Mouse (Mus musculus) forebrain, embryonic 14.5 days (tissue): ENCODE results near the gene Gm12258. TPM values are rescaled to one million over a fixed set of nuclear protein-coding genes. Genes with fewer than 3 reads are reported as not detected.
A peak's percentile ranks its signal among the peaks of the same experiment; 100 is the strongest.

Source experiments
- ATAC-seq: fragments of 200-750 bp; cut with Nextera tagmentation; 2 replicates; pipeline ENCODE4 v1.8.0; 2017; ENCODE audit warnings: mild to moderate bottlenecking, moderate library complexity
- DNase-seq: peaks from one replicate; pipeline ENCODE4 v3.0.0-alpha.2; 2015; ENCODE audit warnings: low spot score
- H3K27ac ChIP-seq: fragments of 300-500 bp; sonication (generic); 2 replicates; pipeline ENCODE4 v1.5.1; 2014; ENCODE audit warnings: low read depth, mild to moderate bottlenecking, control low read depth, low read length, moderate library complexity
- H3K27me3 ChIP-seq: fragments of 300-500 bp; sonication (generic); replicated peaks from 2 replicates; pipeline ENCODE4 v1.6.1; 2014; ENCODE audit warnings: low read length, control low read depth, mixed read lengths; ENCODE audit not compliant: control insufficient read depth, insufficient read depth
- H3K36me3 ChIP-seq: fragments of 300-500 bp; sonication (generic); 2 replicates; pipeline ENCODE4 v1.6.1; 2014; ENCODE audit warnings: low read length, control low read depth; ENCODE audit not compliant: control insufficient read depth, insufficient read depth
- H3K4me1 ChIP-seq: fragments of 300-500 bp; sonication (generic); 2 replicates; pipeline ENCODE4 v1.6.1; 2014; ENCODE audit warnings: antibody characterized with exemption, low read length, control low read depth; ENCODE audit not compliant: control insufficient read depth, insufficient read depth
- H3K4me2 ChIP-seq: fragments of 300-500 bp; sonication (generic); 2 replicates; pipeline ENCODE4 v1.6.1; 2014; ENCODE audit warnings: mild to moderate bottlenecking, control low read depth, low read length
- H3K4me3 ChIP-seq: fragments of 300-500 bp; sonication (generic); 2 replicates; pipeline ENCODE4 v1.5.1; 2014; ENCODE audit warnings: low read depth, low read length, control low read depth
- H3K9ac ChIP-seq: fragments of 300-500 bp; sonication (generic); 2 replicates; pipeline ENCODE4 v1.6.1; 2014; ENCODE audit warnings: mild to moderate bottlenecking, low read length, control low read depth, moderate library complexity
- H3K9me3 ChIP-seq: fragments of 300-500 bp; sonication (generic); replicated peaks from 2 replicates; pipeline ENCODE4 v1.6.1; 2016; ENCODE audit warnings: low read length, control low read depth, mixed read lengths; ENCODE audit not compliant: control insufficient read depth
- WGBS: fragments of 180-500 bp; shearing (Covaris S2); extraction: QIAGEN DNeasy Blood & Tissue Kit; methylation state at CpG from one replicate; pipeline ENCODE4 v1.1.7; 2014; 5-methylcytosine and 5-hydroxymethylcytosine counted together
- polyA plus RNA-seq: library from polyadenylated mRNA; unstranded; fragments of >200 nt; fragmentation: Nextera tagmentation; extraction: Ambion mirVana; gene quantifications from 2 replicates; pipeline ENCODE4 v1.2.1, GENCODE M21; 2014

The Gm12258 gene
- polyA plus RNA-seq, 1 experiment from 2014 or later = 19.5 TPM

- ATAC-seq (no peak), DNase-seq (no peak)
- no peak overlapping the region for H3K4me2 ChIP-seq
- no peak overlapping the region for H3K27ac ChIP-seq
- no peak overlapping the region for H3K9ac ChIP-seq
- WGBS = 87% methylated on average over 8 of the region's 8 CpGs
- peaks cover 39% of the 10 kb centered on the region for H3K36me3 ChIP-seq
- H3K9me3 ChIP-seq = no peaks in the 10 kb centered on the region
- no peaks in the 10 kb centered on the region for H3K27me3 ChIP-seq
- no peaks in the 10 kb centered on the region for H3K4me1 ChIP-seq
- no peak overlapping the region for H3K4me3 ChIP-seq
These were observed 36.8 kb downstream of the Gm12258 start for GRCm38 (mm10) chr11:58883756-58884155.

- Histone ChIP-seq H3K27me3 (no peaks in the 10 kb centered on the region), H3K27ac (no peak overlapping the region), H3K4me3 (no peak overlapping the region), H3K36me3 (peaks cover 59% of the 10 kb centered on the region), H3K9me3 (no peaks in the 10 kb centered on the region), H3K4me2 (no peak overlapping the region), H3K4me1 (no peaks in the 10 kb centered on the region), H3K9ac (no peak overlapping the region)
- DNase-seq (no peak), ATAC-seq (no peak)
- 91% methylated on average over 10 of the region's 10 CpGs for WGBS
These were observed 43.6 kb downstream of the Gm12258 start for GRCm38 (mm10) chr11:58890511-58890910.

GRCm38 (mm10) chr11:58894456-58894855 lies 47.5 kb downstream of the Gm12258 start:
- ATAC-seq (no peak), DNase-seq (no peak)
- Histone ChIP-seq H3K9ac (no peak overlapping the region), H3K27me3 (no peaks in the 10 kb centered on the region), H3K4me1 (no peaks in the 10 kb centered on the region), H3K4me3 (no peak overlapping the region), H3K9me3 (no peaks in the 10 kb centered on the region), H3K36me3 (peaks cover 77% of the 10 kb centered on the region), H3K27ac (no peak overlapping the region), H3K4me2 (no peak overlapping the region)
- WGBS = 76% methylated on average over 6 of the region's 6 CpGs

GRCm38 (mm10) chr11:58897485-58897884 lies 50.5 kb downstream of the Gm12258 start:
- ATAC-seq (no peak), DNase-seq (no peak)
- no peaks in the 10 kb centered on the region for H3K4me1 ChIP-seq
- no peaks in the 10 kb centered on the region for H3K27me3 ChIP-seq
- H3K4me2 ChIP-seq = no peak overlapping the region
- H3K4me3 ChIP-seq = no peak overlapping the region
- 89% methylated on average over 6 of the region's 6 CpGs for WGBS
- H3K9ac ChIP-seq = no peak overlapping the region
- peaks cover 72% of the 10 kb centered on the region for H3K36me3 ChIP-seq
- no peak overlapping the region for H3K27ac ChIP-seq
- H3K9me3 ChIP-seq = no peaks in the 10 kb centered on the region

- Histone ChIP-seq H3K9me3 (no peaks in the 10 kb centered on the region), H3K9ac (no peak overlapping the region), H3K36me3 (peaks cover 47% of the 10 kb centered on the region), H3K4me2 (no peak overlapping the region), H3K27ac (no peak overlapping the region), H3K27me3 (no peaks in the 10 kb centered on the region), H3K4me3 (no peak overlapping the region), H3K4me1 (peaks cover 7% of the 10 kb centered on the region)
- no peak for DNase-seq
- no peak for ATAC-seq
These were observed 54.1 kb downstream of the Gm12258 start for GRCm38 (mm10) chr11:58901080-58901479.

GRCm38 (mm10) chr11:58903511-58904409 lies 56.8 kb downstream of the Gm12258 start, which contains the start of gene Zfp39:
Gene Zfp39 (minus strand): TSS chr11:58904225.
- Histone ChIP-seq H3K4me1 (peaks cover 7% of the 10 kb centered on the region), H3K27me3 (no peaks in the 10 kb centered on the region), H3K27ac (peak within 1 kb of the TSS; percentile 64; the same call in 1 of the 2 replicates), H3K36me3 (peaks cover 27% of the 10 kb centered on the region), H3K4me2 (peak within 1 kb of the TSS; percentile 85), H3K4me3 (peak within 1 kb of the TSS; percentile 78), H3K9me3 (no peaks in the 10 kb centered on the region), H3K9ac (peak within 1 kb of the TSS; percentile 92)
- WGBS = under 1% methylated on average over 40 of the region's 40 CpGs
- ATAC-seq (peak; percentile 100), DNase-seq (peak; percentile 95)

GRCm38 (mm10) chr11:58904410-58904718 lies 57.4 kb downstream of the Gm12258 start:
- Histone ChIP-seq H3K36me3 (peaks cover 23% of the 10 kb centered on the region), H3K4me1 (peaks cover 7% of the 10 kb centered on the region), H3K4me3 (peak overlapping the region; percentile 78), H3K9ac (no peak overlapping the region; the same call in 1 of the 2 replicates), H3K27me3 (no peaks in the 10 kb centered on the region), H3K4me2 (peak overlapping the region; percentile 85), H3K27ac (no peak overlapping the region), H3K9me3 (no peaks in the 10 kb centered on the region)
- WGBS = 2% methylated on average over 8 of the region's 8 CpGs
- ATAC-seq (peak; percentile 38), DNase-seq (no peak)

- H3K27ac ChIP-seq = no peak overlapping the region
- no peaks in the 10 kb centered on the region for H3K9me3 ChIP-seq
- H3K36me3 ChIP-seq = peaks cover 19% of the 10 kb centered on the region
- 45% methylated on average over 6 of the region's 6 CpGs for WGBS
- DNase-seq (peak; percentile 33), ATAC-seq (no peak)
- H3K27me3 ChIP-seq = no peaks in the 10 kb centered on the region
- no peak overlapping the region for H3K9ac ChIP-seq
- H3K4me1 ChIP-seq = peaks cover 7% of the 10 kb centered on the region
- H3K4me3 ChIP-seq = no peak overlapping the region
- H3K4me2 ChIP-seq = peak overlapping the region; percentile 85; the same call in 1 of the 2 replicates
These were observed 57.9 kb downstream of the Gm12258 start for GRCm38 (mm10) chr11:58904838-58905237.
